Mouse (Mus musculus) liver, embryonic 11.5 days (tissue): ENCODE data around the gene Myo9a. TPM values are rescaled to one million over a fixed set of nuclear protein-coding genes. Genes with fewer than 3 reads are reported as not detected.
"Not testable (repeated sequence)": the region's sequence is repeated elsewhere in the genome, so short reads cannot be mapped to it uniquely, and the experiment has no call there.

Source experiments
- ATAC-seq: fragments of 200-750 bp; cut with Nextera tagmentation; replicated peaks from 2 replicates; pipeline ENCODE4 v1.8.0; 2017; ENCODE audit warnings: moderate number of reproducible peaks, mild to moderate bottlenecking, moderate TSS enrichment, moderate library complexity; ENCODE audit not compliant: low FRiP score
- DNase-seq: peaks from one replicate; pipeline ENCODE4 v3.0.0-alpha.2; 2017; ENCODE audit warnings: low spot score
- H3K27ac ChIP-seq: fragments of 300-500 bp; sonication (generic); 2 replicates; pipeline ENCODE4 v1.5.1; 2014; ENCODE audit warnings: mild to moderate bottlenecking, low read depth, low read length, control low read depth
- H3K27me3 ChIP-seq: fragments of 300-500 bp; sonication (generic); replicated peaks from 2 replicates; pipeline ENCODE4 v1.6.1; 2014; ENCODE audit warnings: low read length, mixed read lengths; ENCODE audit not compliant: control insufficient read depth, insufficient read depth
- H3K36me3 ChIP-seq: fragments of 300-500 bp; sonication (generic); 2 replicates; pipeline ENCODE4 v1.6.1; 2014; ENCODE audit warnings: mild to moderate bottlenecking, low read length, moderate library complexity, mixed read lengths; ENCODE audit not compliant: control insufficient read depth, insufficient read depth
- H3K4me1 ChIP-seq: fragments of 300-500 bp; sonication (generic); replicated peaks from 2 replicates; pipeline ENCODE4 v1.6.1; 2014; ENCODE audit warnings: low read length, mixed read lengths; ENCODE audit not compliant: control insufficient read depth, insufficient read depth
- H3K4me2 ChIP-seq: fragments of 300-500 bp; sonication (generic); 2 replicates; pipeline ENCODE4 v1.6.1; 2014; ENCODE audit warnings: mild to moderate bottlenecking, control low read depth, moderate library complexity
- H3K4me3 ChIP-seq: fragments of 300-500 bp; sonication (generic); 2 replicates; pipeline ENCODE4 v1.5.1; 2014; ENCODE audit warnings: low read depth, low read length, control low read depth
- H3K9ac ChIP-seq: fragments of 300-500 bp; sonication (generic); 2 replicates; pipeline ENCODE4 v1.6.1; 2014; ENCODE audit warnings: low read depth, low read length, control low read depth
- H3K9me3 ChIP-seq: fragments of 300-500 bp; sonication (generic); 2 replicates; pipeline ENCODE4 v1.6.1; 2016; ENCODE audit warnings: low read length, inconsistent platforms, mixed read lengths; ENCODE audit not compliant: control insufficient read depth
- WGBS: fragments of 180-500 bp; shearing (Covaris S2); extraction: QIAGEN DNeasy Blood & Tissue Kit; methylation state at CpG from one replicate; pipeline ENCODE4 v1.1.7; 2014; 5-methylcytosine and 5-hydroxymethylcytosine counted together
- polyA plus RNA-seq: library from polyadenylated mRNA; unstranded; fragments of >200 nt; fragmentation: Nextera tagmentation; extraction: Ambion mirVana; gene quantifications from 2 replicates; pipeline ENCODE4 v1.2.1, GENCODE M21; 2014

The Myo9a gene
- polyA plus RNA-seq, 1 experiment from 2014 or later, result 8.1 TPM

- not testable (repeated sequence) for DNase-seq, ATAC-seq, H3K9me3 ChIP-seq, H3K27ac ChIP-seq, H3K36me3 ChIP-seq, H3K9ac ChIP-seq, H3K27me3 ChIP-seq, H3K4me1 ChIP-seq, H3K4me2 ChIP-seq, H3K4me3 ChIP-seq
- WGBS, result 61% methylated on average over 3 of the region's 3 CpGs
Observed at GRCm38 (mm10) chr9:59806046-59806774, 55.5 kb downstream of the Myo9a start.

GRCm38 (mm10) chr9:59884551-59884950, 133.9 kb downstream of the Myo9a start:
- no peak overlapping the region for H3K4me2 ChIP-seq
- no peak overlapping the region for H3K9ac ChIP-seq
- H3K27me3 ChIP-seq, result no peaks in the 10 kb centered on the region
- H3K4me1 ChIP-seq, result no peaks in the 10 kb centered on the region
- DNase-seq (no peak), ATAC-seq (no peak)
- no peak overlapping the region for H3K4me3 ChIP-seq
- no peak overlapping the region for H3K27ac ChIP-seq
- H3K36me3 ChIP-seq, result no peaks in the 10 kb centered on the region; the same call in 1 of the 2 replicates
- H3K9me3 ChIP-seq, result no peaks in the 10 kb centered on the region

- Histone ChIP-seq H3K27me3 (no peaks in the 10 kb centered on the region), H3K36me3 (no peaks in the 10 kb centered on the region), H3K4me2 (no peak overlapping the region), H3K4me1 (no peaks in the 10 kb centered on the region), H3K9me3 (no peaks in the 10 kb centered on the region), H3K9ac (no peak overlapping the region), H3K27ac (no peak overlapping the region), H3K4me3 (no peak overlapping the region)
- DNase-seq (no peak), ATAC-seq (no peak)
- WGBS, result 53% methylated on average over 1 of the region's 1 CpGs
Observed at GRCm38 (mm10) chr9:59903382-59903781, 152.7 kb downstream of the Myo9a start.

- no peak for DNase-seq
- H3K27ac ChIP-seq, result no peak overlapping the region
- 73% methylated on average over 1 of the region's 1 CpGs for WGBS
- no peak overlapping the region for H3K9ac ChIP-seq
- no peaks in the 10 kb centered on the region for H3K9me3 ChIP-seq
- no peaks in the 10 kb centered on the region for H3K36me3 ChIP-seq
- no peak overlapping the region for H3K4me3 ChIP-seq
- no peaks in the 10 kb centered on the region for H3K4me1 ChIP-seq
- no peaks in the 10 kb centered on the region for H3K27me3 ChIP-seq
- H3K4me2 ChIP-seq, result no peak overlapping the region
- no peak for ATAC-seq
Observed at GRCm38 (mm10) chr9:59914761-59915160, 164.1 kb downstream of the Myo9a start.

GRCm38 (mm10) chr9:59930248-59930647, 179.6 kb downstream of the Myo9a start:
- ATAC-seq, result no peak
- Histone ChIP-seq H3K9me3 (no peaks in the 10 kb centered on the region), H3K9ac (no peak overlapping the region), H3K27me3 (no peaks in the 10 kb centered on the region), H3K36me3 (no peaks in the 10 kb centered on the region), H3K27ac (no peak overlapping the region), H3K4me2 (no peak overlapping the region), H3K4me3 (no peak overlapping the region), H3K4me1 (no peaks in the 10 kb centered on the region)
- no peak for DNase-seq
- 60% methylated on average over 3 of the region's 3 CpGs for WGBS

GRCm38 (mm10) chr9:59935866-59936265, 185.2 kb downstream of the Myo9a start:
- not testable (repeated sequence) for H3K4me3 ChIP-seq, H3K27me3 ChIP-seq, DNase-seq, H3K27ac ChIP-seq, H3K9me3 ChIP-seq, H3K36me3 ChIP-seq, H3K4me1 ChIP-seq, H3K9ac ChIP-seq, ATAC-seq, H3K4me2 ChIP-seq
- WGBS, result 67% methylated on average over 8 of the region's 8 CpGs

- Histone ChIP-seq H3K4me3 (no peak overlapping the region), H3K4me1 (no peaks in the 10 kb centered on the region), H3K27me3 (no peaks in the 10 kb centered on the region), H3K27ac (no peak overlapping the region), H3K4me2 (no peak overlapping the region), H3K9ac (no peak overlapping the region), H3K9me3 (no peaks in the 10 kb centered on the region), H3K36me3 (no peaks in the 10 kb centered on the region)
- DNase-seq (no peak), ATAC-seq (no peak)
- WGBS, result 91% methylated on average over 8 of the region's 8 CpGs
Observed at GRCm38 (mm10) chr9:59938529-59938928, 187.8 kb downstream of the Myo9a start.

- ATAC-seq, result no peak
- WGBS, result 65% methylated on average over 2 of the region's 2 CpGs
- H3K27ac ChIP-seq, result no peak overlapping the region
- H3K4me3 ChIP-seq, result no peak overlapping the region
- H3K36me3 ChIP-seq, result no peaks in the 10 kb centered on the region
- H3K9me3 ChIP-seq, result no peaks in the 10 kb centered on the region
- H3K4me1 ChIP-seq, result no peaks in the 10 kb centered on the region
- DNase-seq, result no peak
- H3K9ac ChIP-seq, result no peak overlapping the region
- H3K27me3 ChIP-seq, result no peaks in the 10 kb centered on the region
- no peak overlapping the region for H3K4me2 ChIP-seq
Observed at GRCm38 (mm10) chr9:59939691-59940090, 189.0 kb downstream of the Myo9a start.
